Mouse (Mus musculus) megakaryocyte, embryonic 14.5 days (primary cell): ENCODE data around the gene Zfp827.

Experiments
- FLI1 ChIP-seq: IDR thresholded peaks from 2 replicates; pipeline ENCODE4 v1.6.1; 2012; ENCODE audit warnings: low read length, inconsistent platforms, mixed read lengths
- GATA1 ChIP-seq: IDR thresholded peaks from 3 replicates; pipeline ENCODE4 v1.6.1; 2012; ENCODE audit warnings: mixed read lengths, low read length, inconsistent platforms, borderline replicate concordance

GRCm38 (mm10) chr8:79073311-79073710 lies 45.1 kb downstream of the Zfp827 start:
- TF ChIP-seq GATA1, result no peak
- no peak for TF ChIP-seq FLI1
